Mouse (Mus musculus) brain, embryonic 14.5 days (tissue): ENCODE results near the gene Epn1.

Experiments used
- CTCF ChIP-seq: fragments of 200-500 bp; IDR thresholded peaks from 2 replicates; pipeline ENCODE4 v1.5.1; 2012; ENCODE audit warnings: inconsistent platforms, mild to moderate bottlenecking, moderate library complexity, borderline replicate concordance; ENCODE audit not compliant: insufficient read depth, insufficient read length; ENCODE audit errors: extremely low read depth
- POLR2A ChIP-seq: fragments of 200-500 bp; IDR thresholded peaks from 2 replicates; pipeline ENCODE4 v1.6.1; 2012; ENCODE audit warnings: mild to moderate bottlenecking, inconsistent platforms, borderline replicate concordance; ENCODE audit not compliant: poor library complexity, insufficient read depth, insufficient read length, severe bottlenecking; ENCODE audit errors: extremely low read depth

GRCm38 (mm10) chr7:5074984-5075383 lies 5.1 kb upstream of the Epn1 start:
- TF ChIP-seq CTCF (no peak), POLR2A (no peak)
